Mouse (Mus musculus): ENCODE results near the gene Ptprd.

Gene Ptprd

GRCm38 (mm10) chr4:76931559-76931958, 1280.2 kb downstream of the Ptprd start:
- in situ Hi-C loops (cut with MboI, MseI), result no loop called here

GRCm38 (mm10) chr4:76913532-76914150, 1298.1 kb downstream of the Ptprd start:
- in situ Hi-C loops (cut with MboI, MseI), result no loop called here

GRCm38 (mm10) chr4:76901692-76902091, 1310.1 kb downstream of the Ptprd start:
- in situ Hi-C loops (cut with MboI, MseI), result no loop called here

GRCm38 (mm10) chr4:76889669-76890068, 1322.1 kb downstream of the Ptprd start:
- in situ Hi-C loops (cut with MboI, MseI), result no loop called here

GRCm38 (mm10) chr4:76881610-76882009, 1330.2 kb downstream of the Ptprd start:
- in situ Hi-C loops (cut with MboI, MseI), result no loop called here

GRCm38 (mm10) chr4:76870971-76871370, 1340.8 kb downstream of the Ptprd start:
- in situ Hi-C loops (cut with MboI, MseI), result no loop called here

GRCm38 (mm10) chr4:76865585-76865984, 1346.2 kb downstream of the Ptprd start:
- in situ Hi-C loops (cut with MboI, MseI), result no loop called here

GRCm38 (mm10) chr4:76846265-76846664, 1365.5 kb downstream of the Ptprd start:
- in situ Hi-C loops (cut with MboI, MseI), result no loop called here

GRCm38 (mm10) chr4:76839016-76839415, 1372.7 kb downstream of the Ptprd start:
- in situ Hi-C loops (cut with MboI, MseI), result no loop called here

GRCm38 (mm10) chr4:76812138-76812537, 1399.6 kb downstream of the Ptprd start:
- in situ Hi-C loops (cut with MboI, MseI), result no loop called here

- in situ Hi-C loops (cut with MboI, MseI), result no loop called here
Observed at GRCm38 (mm10) chr4:76802708-76803107, 1409.1 kb downstream of the Ptprd start.

GRCm38 (mm10) chr4:76798010-76799007, 1413.5 kb downstream of the Ptprd start:
- in situ Hi-C loops (cut with MboI, MseI), result no loop called here

GRCm38 (mm10) chr4:76785389-76785788, 1426.4 kb downstream of the Ptprd start:
- in situ Hi-C loops (cut with MboI, MseI), result no loop called here

- in situ Hi-C loops (cut with MboI, MseI), result no loop called here
Observed at GRCm38 (mm10) chr4:76779558-76780124, 1432.1 kb downstream of the Ptprd start.

GRCm38 (mm10) chr4:76766918-76767317, 1444.8 kb downstream of the Ptprd start:
- in situ Hi-C loops (cut with MboI, MseI), result no loop called here

GRCm38 (mm10) chr4:76766429-76766828, 1445.3 kb downstream of the Ptprd start:
- in situ Hi-C loops (cut with MboI, MseI), result no loop called here

- in situ Hi-C loops (cut with MboI, MseI), result no loop called here
Observed at GRCm38 (mm10) chr4:76750709-76751108, 1461.1 kb downstream of the Ptprd start.

GRCm38 (mm10) chr4:76735831-76736230, 1475.9 kb downstream of the Ptprd start:
- in situ Hi-C loops (cut with MboI, MseI), result no loop called here

GRCm38 (mm10) chr4:76675726-76676125, 1536.0 kb downstream of the Ptprd start:
- in situ Hi-C loops (cut with MboI, MseI), result no loop called here

- in situ Hi-C loops (cut with MboI, MseI), result no loop called here
Observed at GRCm38 (mm10) chr4:76673224-76673623, 1538.5 kb downstream of the Ptprd start.

- in situ Hi-C loops (cut with MboI, MseI), result no loop called here
Observed at GRCm38 (mm10) chr4:76672653-76673052, 1539.1 kb downstream of the Ptprd start.

GRCm38 (mm10) chr4:76661725-76662124, 1550.0 kb downstream of the Ptprd start:
- in situ Hi-C loops (cut with MboI, MseI), result no loop called here
